Comparison of ENCODE assay signal across 18 mouse cellular contexts in genomic region chr4:58373599-58373998, GRCm38 (mm10).
DNase-seq lines count a peak whose midpoint lies in the region; ATAC-seq and TF ChIP-seq lines count a peak whose summit lies in the region.
"Had no signal": no experiment of that assay in that cellular context is flagged by ENCODE, and none has a peak within 500 bp of the region (broad histone marks: within the 10 kb centered on the region; RNA-seq: fewer than 3 reads in every experiment).

No protein-coding gene starts in this region.

- no peak overlapping the region for H3K9ac ChIP-seq in midbrain, postnatal 0 days (replicated peaks; ENCODE audit: low read length, poor library complexity, severe bottlenecking)
- no peak overlapping the region for H3K9ac ChIP-seq in midbrain, embryonic 15.5 days
- no peak overlapping the region for H3K9ac ChIP-seq in kidney, embryonic 14.5 days (ENCODE audit: low read depth, low read length)
- H3K9ac ChIP-seq: embryonic facial prominence, embryonic 12.5 days; forebrain, embryonic 13.5 days; heart, embryonic 13.5 days; liver, postnatal 0 days had no signal

- peak; percentile 46 for DNase-seq in midbrain, postnatal 0 days (ENCODE audit: low spot score)
- peak; percentile 84 for DNase-seq in brain, adult 2 months (ENCODE audit: low read depth, low spot score)
- peak; percentile 73 for DNase-seq in cerebellum, adult 8-10 months
- DNase-seq in adrenal gland, postnatal 36 days, result no peak
- DNase-seq in layer of hippocampus, adult 18-20 months (ENCODE audit: low spot score in 2 of 2), result no peak
- DNase-seq: kidney, adult 18-20 months; kidney, postnatal 14 days; liver, postnatal 0 days had no signal

- no peak overlapping the region for H3K4me3 ChIP-seq in midbrain, postnatal 0 days (ENCODE audit: low read depth, low read length)
- H3K4me3 ChIP-seq in midbrain, embryonic 15.5 days, result no peak overlapping the region
- no peak overlapping the region for H3K4me3 ChIP-seq in kidney, embryonic 14.5 days (ENCODE audit: low read length)
- H3K4me3 ChIP-seq: embryonic facial prominence, embryonic 12.5 days; erythroblast, embryonic 14.5 days; forebrain, embryonic 13.5 days; heart, embryonic 13.5 days; left cerebral cortex, adult 2 months; limb, embryonic 10.5 days had no signal

- H3K27me3 ChIP-seq in midbrain, postnatal 0 days (ENCODE audit: insufficient read depth, low read length), result no peaks in the 10 kb centered on the region
- no peaks in the 10 kb centered on the region for H3K27me3 ChIP-seq in midbrain, embryonic 15.5 days (replicated peaks)
- no peaks in the 10 kb centered on the region for H3K27me3 ChIP-seq in kidney, embryonic 14.5 days (ENCODE audit: control insufficient read depth, insufficient read depth, low read length)
- H3K27me3 ChIP-seq: embryonic facial prominence, embryonic 12.5 days; forebrain, embryonic 13.5 days; heart, embryonic 13.5 days had no signal

- WGBS in midbrain, postnatal 0 days, result 85% methylated on average over 10 of the region's 10 CpGs
- WGBS in midbrain, embryonic 15.5 days, result 88% methylated on average over 10 of the region's 10 CpGs
- WGBS in kidney, embryonic 14.5 days, result 88% methylated on average over 10 of the region's 10 CpGs

- no peak for ATAC-seq in midbrain, postnatal 0 days (ENCODE audit: low FRiP score)
- ATAC-seq in midbrain, embryonic 15.5 days (replicated peaks), result no peak
- no peak for ATAC-seq in kidney, embryonic 14.5 days (ENCODE audit: low FRiP score, low TSS enrichment)
- ATAC-seq: forebrain, embryonic 13.5 days; liver, postnatal 0 days; midbrain, embryonic 16.5 days had no signal

- no peaks in the 10 kb centered on the region for H3K4me1 ChIP-seq in midbrain, postnatal 0 days (ENCODE audit: insufficient read depth, low read length)
- H3K4me1 ChIP-seq in midbrain, embryonic 15.5 days, result no peaks in the 10 kb centered on the region
- H3K4me1 ChIP-seq in kidney, embryonic 14.5 days (ENCODE audit: control insufficient read depth, insufficient read depth, low read length), result no peaks in the 10 kb centered on the region
- H3K4me1 ChIP-seq: embryonic facial prominence, embryonic 12.5 days; forebrain, embryonic 13.5 days; heart, embryonic 13.5 days; limb, embryonic 10.5 days had no signal

- H3K4me2 ChIP-seq in midbrain, postnatal 0 days (ENCODE audit: low read depth, low read length, poor library complexity, severe bottlenecking), result no peak overlapping the region
- H3K4me2 ChIP-seq in midbrain, embryonic 15.5 days, result no peak overlapping the region
- H3K4me2 ChIP-seq in kidney, embryonic 14.5 days (replicated peaks; ENCODE audit: low read depth, low read length), result no peak overlapping the region
- H3K4me2 ChIP-seq: embryonic facial prominence, embryonic 12.5 days; forebrain, embryonic 13.5 days; heart, embryonic 13.5 days had no signal

- no peak for TF ChIP-seq CTCF in midbrain, postnatal 0 days (IDR thresholded peaks at IDR 0.05)

- no peaks in the 10 kb centered on the region for H3K9me3 ChIP-seq in midbrain, postnatal 0 days (ENCODE audit: low read length)
- no peaks in the 10 kb centered on the region for H3K9me3 ChIP-seq in midbrain, embryonic 15.5 days
- no peaks in the 10 kb centered on the region for H3K9me3 ChIP-seq in kidney, embryonic 14.5 days (ENCODE audit: control insufficient read depth, low read length)
- H3K9me3 ChIP-seq: embryonic facial prominence, embryonic 12.5 days; forebrain, embryonic 13.5 days; heart, embryonic 13.5 days; limb, embryonic 10.5 days had no signal

- H3K27ac ChIP-seq in midbrain, postnatal 0 days (ENCODE audit: low read depth, low read length), result no peak overlapping the region
- no peak overlapping the region for H3K27ac ChIP-seq in midbrain, embryonic 15.5 days
- no peak overlapping the region for H3K27ac ChIP-seq in kidney, embryonic 14.5 days (ENCODE audit: low read depth, low read length)
- H3K27ac ChIP-seq: embryonic facial prominence, embryonic 12.5 days; forebrain, embryonic 13.5 days; heart, embryonic 13.5 days; left cerebral cortex, adult 2 months; limb, embryonic 10.5 days had no signal

- H3K36me3 ChIP-seq in midbrain, postnatal 0 days (ENCODE audit: insufficient read depth, low read length), result no peaks in the 10 kb centered on the region
- H3K36me3 ChIP-seq in midbrain, embryonic 15.5 days (replicated peaks), result no peaks in the 10 kb centered on the region
- no peaks in the 10 kb centered on the region for H3K36me3 ChIP-seq in kidney, embryonic 14.5 days (ENCODE audit: control insufficient read depth, insufficient read depth, low read length)
- H3K36me3 ChIP-seq: embryonic facial prominence, embryonic 12.5 days; G1E; heart, embryonic 13.5 days; limb, embryonic 10.5 days had no signal

Comparison
In these comparisons a context has a peak if more than half of its experiments do, and no peak if none do; other contexts are left out.
1. DNase-seq: peak in midbrain, postnatal 0 days (single experiment), brain, adult 2 months (single experiment) and cerebellum, adult 8-10 months (single experiment); none in adrenal gland, postnatal 36 days (0 of 2) and layer of hippocampus, adult 18-20 months (0 of 2).